Mouse (Mus musculus) ES-Bruce4 (cell line): ENCODE measurements at regions not wholly inside any gene's neighbourhood (a gene's known extent, or its start where the extent isn't known, plus 50 kb on each side); places are given as distances from the start of the nearest gene placed in this dataset.

Experiments
- CTCF ChIP-seq: IDR thresholded peaks from one replicate; pipeline ENCODE4 v1.8.1; 2011; ENCODE audit warnings: low read depth, low read length
- POLR2A ChIP-seq: IDR thresholded peaks from one replicate; pipeline ENCODE4 v1.8.1; 2011; ENCODE audit warnings: low read length; ENCODE audit not compliant: insufficient read depth

DNA sequence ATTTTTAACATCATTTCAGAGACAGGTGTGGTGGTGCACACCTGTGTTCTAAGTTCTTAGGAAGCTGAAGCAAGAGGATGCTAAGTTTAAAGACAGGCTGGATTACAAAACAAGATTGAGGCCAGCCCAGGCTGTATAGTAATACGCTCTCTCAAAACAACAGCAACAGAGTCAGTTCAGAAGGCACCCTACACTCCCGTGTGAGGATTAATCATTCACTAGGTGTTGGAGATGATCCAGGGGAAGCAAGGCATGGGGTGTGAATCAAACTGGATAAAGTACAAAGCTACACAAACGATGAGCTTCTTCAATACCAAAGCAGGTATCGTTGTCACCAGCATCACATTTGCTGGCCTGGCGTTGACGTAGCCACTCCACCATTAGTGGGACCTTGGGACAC is 99.3 kb upstream of the Abca1 start:
- TF ChIP-seq CTCF, result no peak
- TF ChIP-seq POLR2A, result no peak
